Mouse (Mus musculus) embryonic facial prominence, embryonic 12.5 days (tissue): ENCODE results near the gene Nmnat2. TPM values are rescaled to one million over a fixed set of nuclear protein-coding genes. Genes with fewer than 3 reads are reported as not detected.

Experiments used
- ATAC-seq: fragments of 200-750 bp; cut with Nextera tagmentation; 2 replicates; pipeline ENCODE4 v1.8.0; 2017; ENCODE audit not compliant: insufficient number of reproducible peaks, insufficient read depth, low FRiP score, low TSS enrichment
- H3K27ac ChIP-seq: fragments of 300-500 bp; sonication (generic); 2 replicates; pipeline ENCODE4 v1.5.1; 2016; ENCODE audit warnings: mild to moderate bottlenecking
- H3K27me3 ChIP-seq: fragments of 300-500 bp; sonication (generic); 2 replicates; pipeline ENCODE4 v1.6.1; 2016; ENCODE audit warnings: mild to moderate bottlenecking, moderate library complexity
- H3K36me3 ChIP-seq: fragments of 300-500 bp; sonication (generic); 2 replicates; pipeline ENCODE4 v1.6.1; 2016; ENCODE audit warnings: mild to moderate bottlenecking
- H3K4me1 ChIP-seq: fragments of 300-500 bp; sonication (generic); 2 replicates; pipeline ENCODE4 v1.6.1; 2016
- H3K4me2 ChIP-seq: fragments of 300-500 bp; sonication (generic); replicated peaks from 2 replicates; pipeline ENCODE4 v1.6.1; 2016; ENCODE audit warnings: mild to moderate bottlenecking, moderate library complexity
- H3K4me3 ChIP-seq: fragments of 300-500 bp; sonication (generic); 2 replicates; pipeline ENCODE4 v1.5.1; 2016; ENCODE audit warnings: mild to moderate bottlenecking
- H3K9ac ChIP-seq: fragments of 300-500 bp; sonication (generic); 2 replicates; pipeline ENCODE4 v1.6.1; 2016; ENCODE audit warnings: mild to moderate bottlenecking, moderate library complexity
- H3K9me3 ChIP-seq: fragments of 300-500 bp; sonication (generic); 2 replicates; pipeline ENCODE4 v1.6.1; 2016; ENCODE audit warnings: mild to moderate bottlenecking, moderate library complexity
- WGBS: fragments of 180-500 bp; shearing (Covaris S2); methylation state at CpG from one replicate; pipeline ENCODE4 v1.1.7; 2016; 5-methylcytosine and 5-hydroxymethylcytosine counted together
- polyA plus RNA-seq: library from polyadenylated mRNA; unstranded; fragments of >200 nt; fragmentation: Nextera tagmentation; extraction: Ambion mirVana; gene quantifications from 2 replicates; pipeline ENCODE4 v1.2.1, GENCODE M21; 2016

Gene Nmnat2
- polyA plus RNA-seq, 1 experiment from 2014 or later: 4.3 TPM

DNA sequence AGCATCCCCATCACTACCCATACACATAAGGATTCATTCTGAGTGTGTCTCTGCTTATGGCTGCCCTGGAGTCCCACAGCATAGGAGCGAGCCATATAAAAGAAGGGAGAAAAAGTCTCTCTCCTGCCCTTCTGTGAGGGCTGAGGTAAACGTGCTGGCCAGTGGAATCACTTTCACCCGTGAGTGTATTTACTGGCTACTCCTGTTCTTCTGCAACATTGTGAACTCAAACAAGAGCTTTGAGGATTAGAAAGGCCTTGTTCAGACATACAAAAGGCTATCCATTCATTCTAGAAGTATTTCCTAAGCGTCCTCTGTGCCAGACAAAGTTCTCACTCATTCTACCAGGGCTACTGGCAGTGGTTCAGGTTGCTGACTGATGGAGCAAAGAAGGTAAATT lies 156.8 kb downstream of the Nmnat2 start:
- WGBS: 66% methylated on average over 4 of the region's 4 CpGs
- Histone ChIP-seq H3K27me3 (no peaks in the 10 kb centered on the region), H3K27ac (no peak overlapping the region), H3K4me3 (no peak overlapping the region), H3K9ac (no peak overlapping the region), H3K4me2 (no peak overlapping the region), H3K9me3 (no peaks in the 10 kb centered on the region), H3K36me3 (no peaks in the 10 kb centered on the region), H3K4me1 (peaks cover 3% of the 10 kb centered on the region; the same call in 1 of the 2 replicates)
- ATAC-seq: no peak

DNA sequence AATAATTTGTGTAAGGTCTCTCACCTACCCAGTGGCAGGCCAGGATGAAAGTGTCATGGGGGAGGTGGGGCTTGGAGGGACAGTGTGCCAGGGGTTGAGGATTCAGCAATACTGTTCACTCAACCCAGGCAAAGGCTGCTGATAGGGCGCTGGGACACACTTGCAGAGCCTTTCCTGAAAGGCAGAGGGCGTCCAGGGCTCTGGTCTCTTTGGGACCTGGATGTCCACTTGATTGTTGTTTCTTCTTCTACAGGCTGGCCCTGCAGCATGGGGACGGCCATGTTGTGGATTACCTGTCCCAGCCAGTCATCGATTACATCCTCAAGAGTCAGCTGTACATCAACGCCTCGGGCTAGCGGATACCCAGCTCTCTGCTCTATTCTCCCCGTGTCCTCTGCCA lies 160.5 kb downstream of the Nmnat2 start:
- Histone ChIP-seq H3K4me1 (no peaks in the 10 kb centered on the region), H3K9me3 (no peaks in the 10 kb centered on the region), H3K36me3 (no peaks in the 10 kb centered on the region), H3K9ac (no peak overlapping the region), H3K4me2 (no peak overlapping the region), H3K27ac (no peak overlapping the region), H3K4me3 (no peak overlapping the region), H3K27me3 (no peaks in the 10 kb centered on the region)
- no peak for ATAC-seq
- 80% methylated on average over 8 of the region's 8 CpGs for WGBS

DNA sequence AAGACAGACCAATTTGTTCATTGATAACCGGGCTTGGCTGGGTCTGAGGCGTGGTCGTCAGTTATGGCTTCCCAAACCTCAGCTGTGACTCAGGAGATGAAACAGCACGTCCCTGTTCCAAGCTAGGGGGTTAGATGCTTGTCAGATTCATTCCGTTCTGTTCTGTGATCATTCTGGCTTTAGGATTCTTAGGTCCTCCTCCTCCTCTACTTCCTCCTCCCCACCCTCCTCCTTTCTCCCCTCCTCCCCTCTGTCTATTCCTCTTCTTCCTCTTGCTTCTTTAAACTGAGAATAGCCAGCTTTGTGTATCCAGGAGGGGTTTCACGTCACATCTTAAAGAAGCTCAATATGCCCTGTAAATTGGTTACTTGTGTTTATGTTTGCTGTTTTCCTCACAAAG lies 165.8 kb downstream of the Nmnat2 start:
- Histone ChIP-seq H3K4me3 (no peak overlapping the region), H3K4me2 (no peak overlapping the region), H3K27me3 (no peaks in the 10 kb centered on the region), H3K4me1 (no peaks in the 10 kb centered on the region), H3K36me3 (no peaks in the 10 kb centered on the region), H3K9ac (no peak overlapping the region), H3K27ac (no peak overlapping the region), H3K9me3 (no peaks in the 10 kb centered on the region)
- ATAC-seq: no peak
- 55% methylated on average over 6 of the region's 6 CpGs for WGBS

DNA sequence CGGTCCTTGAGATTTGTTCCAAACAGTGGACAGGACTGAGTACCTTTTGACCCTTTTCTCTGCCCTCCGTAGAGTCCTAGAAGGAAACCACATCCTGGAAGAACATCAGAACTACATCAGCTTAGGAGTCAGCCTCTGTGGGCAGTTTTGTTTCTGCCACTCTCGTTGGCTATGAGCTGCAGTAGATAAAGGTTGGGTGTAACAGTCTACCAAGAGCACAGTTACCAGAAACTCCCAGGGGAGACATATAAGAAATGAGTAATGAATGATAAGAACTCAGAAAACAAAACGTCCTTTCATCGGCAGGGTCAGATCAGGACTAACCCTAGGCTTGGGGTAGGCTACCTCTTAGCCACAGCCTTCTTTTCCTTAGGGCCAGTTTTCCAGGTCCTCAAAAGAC lies 166.5 kb downstream of the Nmnat2 start:
- no peak overlapping the region for H3K27ac ChIP-seq
- no peak overlapping the region for H3K4me3 ChIP-seq
- no peaks in the 10 kb centered on the region for H3K27me3 ChIP-seq
- H3K9me3 ChIP-seq: no peaks in the 10 kb centered on the region
- no peaks in the 10 kb centered on the region for H3K36me3 ChIP-seq
- H3K9ac ChIP-seq: no peak overlapping the region
- H3K4me1 ChIP-seq: peaks cover 3% of the 10 kb centered on the region; the same call in 1 of the 2 replicates
- WGBS: 79% methylated on average over 5 of the region's 5 CpGs
- H3K4me2 ChIP-seq: no peak overlapping the region
- ATAC-seq: no peak

DNA sequence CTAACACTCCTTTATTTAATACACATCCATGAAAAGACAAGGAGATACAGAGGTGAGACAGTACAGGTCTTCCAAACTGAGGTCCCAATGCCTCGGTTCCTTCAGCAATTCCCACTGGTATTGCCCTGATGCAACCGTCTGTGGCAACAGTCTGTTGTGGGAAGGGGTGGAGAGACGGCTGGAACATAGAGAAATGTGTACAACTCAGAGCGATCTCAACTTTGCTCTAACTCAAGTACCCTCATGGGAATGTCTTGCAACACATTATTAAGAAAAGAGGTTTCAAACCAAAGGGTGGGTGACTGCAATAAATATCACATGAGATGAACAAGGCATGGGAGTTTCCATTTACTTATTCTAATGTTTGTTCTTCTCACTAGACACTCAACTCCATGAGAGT lies 168.0 kb downstream of the Nmnat2 start:
- Histone ChIP-seq H3K4me3 (no peak overlapping the region), H3K9ac (no peak overlapping the region), H3K27ac (no peak overlapping the region), H3K4me1 (peaks cover 3% of the 10 kb centered on the region; the same call in 1 of the 2 replicates), H3K27me3 (no peaks in the 10 kb centered on the region), H3K4me2 (no peak overlapping the region), H3K36me3 (no peaks in the 10 kb centered on the region), H3K9me3 (no peaks in the 10 kb centered on the region)
- no peak for ATAC-seq
- WGBS: 82% methylated on average over 4 of the region's 4 CpGs

DNA sequence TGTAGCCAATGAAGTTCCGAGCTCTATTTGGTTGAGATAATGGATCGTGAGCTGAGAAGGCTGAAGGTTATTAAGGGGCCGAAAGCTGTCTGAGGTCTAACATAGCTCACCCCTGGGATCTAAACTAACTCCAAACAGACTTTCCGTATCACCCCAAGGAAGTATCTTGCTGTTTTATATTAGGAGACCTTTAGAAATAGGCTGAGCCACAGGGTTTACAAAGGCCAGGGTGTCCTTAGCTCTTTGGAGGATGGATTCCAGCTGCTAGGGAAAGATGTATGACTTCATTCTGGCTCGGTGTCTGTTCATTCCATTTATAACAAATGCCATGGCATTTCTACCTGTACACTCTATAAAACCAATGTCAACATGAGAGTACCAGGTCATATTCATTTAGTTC lies 169.7 kb downstream of the Nmnat2 start:
- peaks cover 3% of the 10 kb centered on the region; the same call in 1 of the 2 replicates for H3K4me1 ChIP-seq
- H3K36me3 ChIP-seq: no peaks in the 10 kb centered on the region
- H3K9me3 ChIP-seq: no peaks in the 10 kb centered on the region
- H3K27me3 ChIP-seq: no peaks in the 10 kb centered on the region
- no peak overlapping the region for H3K27ac ChIP-seq
- whole genome bisulfite sequencing: 61% methylated on average over 5 of the region's 5 CpGs
- no peak for ATAC-seq
- no peak overlapping the region for H3K4me2 ChIP-seq
- H3K9ac ChIP-seq: no peak overlapping the region
- no peak overlapping the region for H3K4me3 ChIP-seq

DNA sequence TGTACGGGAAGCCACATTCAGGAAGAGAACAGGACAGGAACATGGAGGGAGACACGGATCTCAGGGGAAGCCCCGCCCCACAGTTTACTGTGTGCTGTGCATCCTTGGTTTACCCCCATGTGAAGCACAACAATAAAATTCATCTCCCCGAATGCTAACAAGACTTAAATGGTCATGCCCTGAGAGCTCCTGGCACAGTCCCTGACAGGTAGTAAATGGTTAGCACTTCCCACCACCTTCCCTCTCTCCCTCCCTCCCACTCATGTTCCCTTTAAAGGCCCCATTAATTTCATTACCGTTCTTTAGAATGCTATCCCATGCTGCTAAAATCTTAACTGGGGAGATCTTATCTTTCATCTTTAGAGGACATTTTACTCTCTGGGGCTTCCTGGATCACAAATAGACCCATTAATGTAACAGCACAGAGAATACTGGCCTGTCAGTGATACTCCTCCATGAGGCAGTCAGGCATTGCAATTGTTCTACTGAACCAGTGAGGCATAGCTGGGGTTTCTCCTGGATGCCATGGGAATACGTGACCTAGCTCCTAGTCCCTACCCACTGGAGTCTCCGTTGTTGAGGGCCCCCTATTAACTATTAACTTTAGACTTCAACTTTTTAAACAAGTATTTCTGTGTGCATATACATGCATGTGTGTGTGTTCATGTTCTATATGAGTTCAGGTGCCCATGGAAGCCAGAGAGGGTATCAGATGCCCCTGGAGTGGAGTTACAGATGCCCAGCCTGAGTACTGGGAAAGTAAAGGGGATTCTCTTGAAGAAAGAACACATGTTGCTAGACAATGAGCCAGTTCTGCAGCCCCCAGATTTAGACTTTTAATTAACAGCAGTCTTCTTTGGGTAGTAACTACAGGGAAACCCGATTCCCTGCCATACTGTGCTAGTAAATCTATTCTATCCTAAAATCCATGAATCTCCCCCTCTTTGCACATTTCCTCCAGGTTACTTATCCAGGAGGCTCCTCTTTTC lies 170.8 kb downstream of the Nmnat2 start:
- Histone ChIP-seq H3K4me2 (no peak overlapping the region), H3K27me3 (no peaks in the 10 kb centered on the region), H3K27ac (no peak overlapping the region), H3K4me1 (peaks cover 3% of the 10 kb centered on the region; the same call in 1 of the 2 replicates), H3K4me3 (no peak overlapping the region), H3K9me3 (no peaks in the 10 kb centered on the region), H3K9ac (no peak overlapping the region), H3K36me3 (no peaks in the 10 kb centered on the region)
- WGBS: 72% methylated on average over 8 of the region's 8 CpGs
- no peak for ATAC-seq

DNA sequence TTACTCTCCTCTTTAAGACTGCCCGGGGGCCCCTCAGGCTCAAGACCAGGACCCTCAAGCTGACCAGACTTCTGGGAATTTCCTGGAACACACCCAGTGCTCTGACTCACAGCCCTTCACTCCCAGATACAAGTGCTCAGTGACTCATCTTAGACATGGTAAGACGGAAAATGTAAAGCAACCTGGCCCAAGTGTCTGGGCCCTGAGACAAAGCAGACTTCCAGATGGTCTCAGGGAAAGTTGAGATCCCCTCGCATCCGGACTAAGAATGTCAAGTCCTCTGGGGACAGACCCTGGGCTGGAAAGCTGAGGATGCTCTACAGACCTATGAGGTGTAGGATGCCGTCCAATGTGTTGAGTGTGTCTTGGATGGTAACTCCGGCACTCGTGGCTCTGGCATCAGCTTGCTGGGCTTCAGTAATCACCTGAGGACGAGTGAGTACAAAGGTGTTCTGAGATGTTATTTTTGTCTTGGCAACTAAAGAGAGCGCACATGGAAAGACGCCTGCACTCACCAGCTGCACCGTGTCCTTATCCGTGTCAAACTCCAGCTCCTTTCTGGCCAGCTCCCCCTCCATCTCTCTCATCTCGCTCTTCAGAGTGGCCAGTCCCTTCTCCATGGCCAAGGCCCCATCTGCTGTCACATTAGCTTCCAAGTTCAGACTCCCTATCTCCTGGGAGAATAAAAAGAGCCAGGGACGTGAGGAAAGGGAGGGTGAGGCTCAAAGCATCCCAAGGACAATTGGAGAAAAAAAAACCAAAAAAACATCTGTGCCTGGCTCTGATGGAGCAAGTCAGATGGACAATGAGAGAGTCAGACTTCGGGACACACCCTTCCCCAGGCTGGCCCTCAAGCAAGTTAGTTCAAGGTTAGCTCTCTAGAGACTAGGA lies 171.9 kb downstream of the Nmnat2 start:
- ATAC-seq: no peak
- no peak overlapping the region for H3K27ac ChIP-seq
- 83% methylated on average over 15 of the region's 15 CpGs for WGBS

DNA sequence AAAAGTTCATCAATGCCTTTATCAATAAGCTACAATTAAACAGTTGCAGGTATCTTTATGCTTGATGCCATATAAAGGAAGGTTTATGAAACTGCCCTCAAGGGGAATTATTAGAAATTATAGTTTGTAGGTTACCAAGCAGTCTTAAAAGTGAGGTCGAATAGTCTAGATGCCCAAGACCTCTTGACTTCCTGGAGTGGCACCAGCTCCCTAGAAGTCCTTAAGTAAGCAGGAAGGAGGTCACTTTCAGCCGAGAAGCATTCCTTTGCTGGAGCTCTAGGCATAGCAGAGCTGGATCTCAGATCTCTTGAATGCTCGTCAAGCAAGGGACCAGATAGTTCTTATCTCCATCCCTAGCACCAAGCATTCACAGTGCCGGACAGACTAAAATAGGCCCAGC lies 172.8 kb downstream of the Nmnat2 start:
- 78% methylated on average over 4 of the region's 4 CpGs for WGBS
- Histone ChIP-seq H3K4me2 (no peak overlapping the region), H3K4me1 (peaks cover 3% of the 10 kb centered on the region; the same call in 1 of the 2 replicates), H3K4me3 (no peak overlapping the region), H3K36me3 (no peaks in the 10 kb centered on the region), H3K27me3 (no peaks in the 10 kb centered on the region), H3K9me3 (no peaks in the 10 kb centered on the region), H3K9ac (no peak overlapping the region), H3K27ac (no peak overlapping the region)
- no peak for ATAC-seq

More for the DNA sequence above, 171.9 kb downstream of the Nmnat2 start:
- H3K9ac ChIP-seq: no peak overlapping the region
- no peaks in the 10 kb centered on the region for H3K9me3 ChIP-seq
- no peaks in the 10 kb centered on the region for H3K36me3 ChIP-seq
- H3K27me3 ChIP-seq: no peaks in the 10 kb centered on the region
- H3K4me1 ChIP-seq: peaks cover 3% of the 10 kb centered on the region; the same call in 1 of the 2 replicates
- H3K4me2 ChIP-seq: no peak overlapping the region
- no peak overlapping the region for H3K4me3 ChIP-seq

DNA sequence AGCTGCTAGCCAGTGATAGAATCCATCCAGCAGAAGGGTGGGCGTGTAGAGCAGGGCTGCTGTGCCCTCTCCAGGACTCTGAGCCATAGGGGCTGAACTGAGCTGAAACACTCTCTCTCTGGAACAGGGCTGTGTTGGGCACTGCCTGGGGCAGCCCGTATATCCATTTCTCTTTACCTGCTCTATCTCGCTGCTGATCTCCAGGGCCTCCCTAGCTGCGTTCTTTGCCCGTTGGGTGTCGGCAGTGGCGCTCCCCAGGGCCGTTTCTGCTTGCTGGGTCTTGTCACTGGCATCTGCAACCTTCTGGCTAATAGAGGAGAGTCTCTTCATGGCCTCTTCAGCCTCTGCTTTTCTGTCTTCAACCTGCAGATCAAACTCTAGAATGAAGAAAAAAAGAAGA lies 174.0 kb downstream of the Nmnat2 start:
- H3K36me3 ChIP-seq: no peaks in the 10 kb centered on the region
- WGBS: 79% methylated on average over 8 of the region's 8 CpGs
- H3K27ac ChIP-seq: no peak overlapping the region
- H3K27me3 ChIP-seq: no peaks in the 10 kb centered on the region
- H3K9me3 ChIP-seq: no peaks in the 10 kb centered on the region
- no peak overlapping the region for H3K4me2 ChIP-seq
- no peak overlapping the region for H3K4me3 ChIP-seq
- no peak for ATAC-seq
- H3K4me1 ChIP-seq: peaks cover 4% of the 10 kb centered on the region; the same call in 1 of the 2 replicates
- H3K9ac ChIP-seq: no peak overlapping the region

DNA sequence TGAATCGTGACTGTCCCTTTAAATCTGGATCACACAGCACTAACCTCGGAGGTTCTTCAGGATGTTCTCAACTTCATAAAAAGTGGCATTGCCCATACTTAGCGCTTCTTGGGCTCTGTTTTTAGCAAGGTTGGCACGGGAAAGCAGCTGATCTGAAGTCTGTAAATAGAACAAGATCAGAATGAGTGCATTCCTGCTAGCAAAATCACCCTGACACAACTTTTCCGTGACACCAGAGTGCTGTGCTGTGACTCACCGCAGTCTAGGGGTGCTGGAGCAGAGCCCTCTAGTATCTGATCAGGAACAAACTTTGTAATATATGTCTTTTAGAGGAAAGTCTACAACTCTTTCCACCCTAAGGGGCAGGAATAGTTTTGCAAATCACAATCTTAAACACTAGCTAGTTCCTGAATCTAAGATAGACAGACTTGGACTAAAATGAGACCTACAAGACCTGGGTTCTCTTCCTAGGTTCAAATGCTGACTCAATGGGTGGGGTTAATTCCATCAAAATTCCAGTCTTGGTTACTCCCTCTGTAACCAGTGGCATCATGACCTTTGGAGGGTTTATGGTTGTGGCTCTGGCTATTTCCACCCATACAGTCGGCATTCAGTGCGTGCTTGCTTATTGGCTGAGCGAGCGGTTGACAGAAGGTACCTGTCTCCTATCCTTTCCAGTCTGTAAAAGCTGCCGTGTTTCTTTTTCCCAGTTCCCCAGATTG lies 175.4 kb downstream of the Nmnat2 start:
- H3K27ac ChIP-seq: no peak overlapping the region
- peaks cover 10% of the 10 kb centered on the region; the same call in 1 of the 2 replicates for H3K4me1 ChIP-seq
- no peak overlapping the region for H3K4me3 ChIP-seq
- no peak overlapping the region for H3K9ac ChIP-seq
- H3K36me3 ChIP-seq: no peaks in the 10 kb centered on the region
- H3K4me2 ChIP-seq: no peak overlapping the region
- 87% methylated on average over 11 of the region's 11 CpGs for WGBS
- no peaks in the 10 kb centered on the region for H3K27me3 ChIP-seq
- H3K9me3 ChIP-seq: no peaks in the 10 kb centered on the region
- no peak for ATAC-seq
